Mouse (Mus musculus): ENCODE data around the gene Npas3.

DNA sequence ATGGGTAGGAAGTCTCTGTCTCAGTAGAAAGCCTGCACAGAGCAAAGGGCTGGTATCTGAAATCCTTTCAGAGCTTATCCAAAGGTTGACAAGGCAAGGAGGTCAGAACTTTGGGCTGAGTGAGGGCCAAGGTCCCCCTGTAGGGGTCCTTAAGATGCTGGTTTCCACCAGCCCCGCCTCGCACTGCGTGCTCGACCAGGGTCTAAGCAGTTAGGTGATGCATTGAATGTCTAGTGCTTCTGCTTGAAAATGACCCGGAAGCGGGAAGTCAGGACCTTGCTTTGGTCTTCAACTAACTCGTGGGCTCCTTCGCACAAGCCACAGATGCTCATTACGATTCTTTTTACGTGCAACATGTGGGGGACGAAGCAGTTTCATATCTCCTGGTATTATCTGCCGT lies 2.3 kb upstream of the Npas3 start:
- TF ChIP-seq CTCF (IDR thresholded peaks at IDR 0.05; ENCODE audit: low read depth, low read length) (no peak), EP300 (IDR thresholded peaks at IDR 0.05; ENCODE audit: insufficient read depth, low read depth, low read length) (no peak), POLR2A (IDR thresholded peaks at IDR 0.05; ENCODE audit: insufficient read depth, low read length) (no peak)

All from ES-Bruce4 (cell line).